In the genomic region with DNA sequence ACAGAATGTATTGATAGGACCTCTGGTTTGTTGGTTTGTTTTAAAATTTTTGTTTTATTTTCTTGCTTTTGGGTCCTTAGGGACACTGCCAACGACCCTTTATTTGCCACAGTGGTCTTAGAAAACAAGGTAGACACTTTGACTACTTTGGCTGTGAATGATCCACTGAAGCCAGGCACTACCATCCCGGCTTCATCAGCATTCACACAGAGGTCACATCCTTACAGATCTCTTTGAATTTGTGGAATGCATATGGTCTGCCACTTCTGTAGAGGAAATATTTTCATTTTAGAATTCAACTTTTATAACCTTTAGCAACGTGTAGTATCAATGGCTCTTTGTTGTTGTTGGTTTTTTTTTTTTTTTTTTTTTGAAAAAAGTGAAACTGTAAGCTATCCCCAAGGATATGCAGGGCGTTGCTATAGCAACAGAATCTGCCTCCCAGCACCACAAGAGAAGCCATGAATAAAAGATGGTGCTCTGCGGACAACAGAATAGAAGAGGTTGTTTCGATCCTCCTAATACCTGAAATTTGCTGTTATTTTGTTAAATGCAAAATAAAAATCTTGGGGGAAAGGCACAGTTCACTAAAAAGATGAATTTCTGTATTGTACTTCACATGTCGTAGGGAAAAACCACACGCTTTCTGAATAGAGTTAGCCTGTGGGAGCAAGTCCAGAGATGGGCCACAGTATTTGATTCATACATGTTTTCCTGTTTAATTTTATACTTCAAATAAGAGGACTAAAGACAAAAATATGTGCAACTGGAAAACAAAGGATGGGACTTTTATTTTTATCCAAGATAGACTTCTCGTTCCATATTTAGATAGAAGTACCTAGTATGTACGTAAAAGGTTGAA, we compare ENCODE assay signal across 11 mouse cellular contexts.
DNase-seq lines count a peak whose midpoint lies in the region; ATAC-seq and TF ChIP-seq lines count a peak whose summit lies in the region.
"Had no signal": no experiment of that assay in that cellular context is flagged by ENCODE, and none has a peak within 500 bp of the region (broad histone marks: within the 10 kb centered on the region; RNA-seq: fewer than 3 reads in every experiment).

No protein-coding gene starts in this region.

- WGBS in hindbrain, embryonic 14.5 days: 33% methylated on average over 10 of the region's 10 CpGs
- WGBS in midbrain, embryonic 15.5 days: 22% methylated on average over 10 of the region's 10 CpGs

- TF ChIP-seq CTCF in brain, embryonic 14.5 days (IDR thresholded peaks at IDR 0.05; ENCODE audit: borderline replicate concordance, extremely low read depth, insufficient read depth, insufficient read length): no peak

- H3K4me3 ChIP-seq in hindbrain, embryonic 14.5 days (replicated peaks; ENCODE audit: low read length): no peak overlapping the region
- H3K4me3 ChIP-seq in midbrain, embryonic 15.5 days: no peak overlapping the region

- H3K27ac ChIP-seq in hindbrain, embryonic 14.5 days: peak overlapping the region; percentile 88
- H3K27ac ChIP-seq in midbrain, embryonic 15.5 days: peak overlapping the region; percentile 84

- peak; percentile 39 for DNase-seq in R1 (ENCODE audit: low read depth, low spot score)
- peak; percentile 93 for DNase-seq in brain, embryonic 14.5 days (ENCODE audit: low read depth)
- peak; percentile 80 for DNase-seq in hindbrain, embryonic 14.5 days (ENCODE audit: low spot score)
- DNase-seq in Muller cell, postnatal 12 days (ENCODE audit: inconsistent ontology term): no peak
- no peak for DNase-seq in lung, postnatal 36 days
- no peak for DNase-seq in kidney, postnatal 10 days
- DNase-seq: gastrocnemius, postnatal 10 days; heart, postnatal 14 days; kidney, postnatal 36 days had no signal

- 0 out of 2 replicates have a peak overlapping the region, but pooled peaks have one; percentile 31 for H3K9ac ChIP-seq in hindbrain, embryonic 14.5 days
- H3K9ac ChIP-seq in midbrain, embryonic 15.5 days: no peak overlapping the region

- 0 out of 2 replicates have a peak overlapping the region, but pooled peaks have one; percentile 19 for H3K4me2 ChIP-seq in hindbrain, embryonic 14.5 days (replicated peaks)
- peak overlapping the region; percentile 28 for H3K4me2 ChIP-seq in midbrain, embryonic 15.5 days

- peaks cover 14% of the 10 kb centered on the region for H3K27me3 ChIP-seq in hindbrain, embryonic 14.5 days (ENCODE audit: control insufficient read depth, insufficient read depth, low read length)
- H3K27me3 ChIP-seq in midbrain, embryonic 15.5 days (replicated peaks): no peaks in the 10 kb centered on the region

- ATAC-seq in hindbrain, embryonic 14.5 days (ENCODE audit: low FRiP score): peak; percentile 88
- peak; percentile 93 for ATAC-seq in midbrain, embryonic 15.5 days (replicated peaks)
- ATAC-seq: lung, postnatal 0 days had no signal

- TF ChIP-seq POLR2A in brain, embryonic 14.5 days (IDR thresholded peaks at IDR 0.05; ENCODE audit: borderline replicate concordance, extremely low read depth, insufficient read depth, insufficient read length, poor library complexity, severe bottlenecking): no peak

- no peaks in the 10 kb centered on the region for H3K36me3 ChIP-seq in hindbrain, embryonic 14.5 days (replicated peaks; ENCODE audit: control insufficient read depth, insufficient read depth)
- no peaks in the 10 kb centered on the region for H3K36me3 ChIP-seq in midbrain, embryonic 15.5 days (replicated peaks)

- peaks cover 19% of the 10 kb centered on the region for H3K4me1 ChIP-seq in hindbrain, embryonic 14.5 days (replicated peaks; ENCODE audit: control insufficient read depth, insufficient read depth, low read length)
- H3K4me1 ChIP-seq in midbrain, embryonic 15.5 days: peaks cover 14% of the 10 kb centered on the region

- H3K9me3 ChIP-seq in hindbrain, embryonic 14.5 days (ENCODE audit: control insufficient read depth, low read length): no peaks in the 10 kb centered on the region
- H3K9me3 ChIP-seq in midbrain, embryonic 15.5 days: no peaks in the 10 kb centered on the region

Comparison
In these comparisons a context has a peak if more than half of its experiments do, and no peak if none do; other contexts are left out.
1. DNase-seq: peak in R1 (single experiment), brain, embryonic 14.5 days (single experiment) and hindbrain, embryonic 14.5 days (single experiment); none in Muller cell, postnatal 12 days (single experiment), lung, postnatal 36 days (single experiment) and kidney, postnatal 10 days (single experiment).